Mouse (Mus musculus): ENCODE measurements around the gene Akap14. TPM values are rescaled to one million over a fixed set of nuclear protein-coding genes. Genes with fewer than 3 reads are reported as not detected.
"Not testable (repeated sequence)": the region's sequence is repeated elsewhere in the genome, so short reads cannot be mapped to it uniquely, and the experiment has no call there.

Akap14 gene
- total and polyA plus RNA-seq, 3 experiments, result 0.08 TPM; not detected in 2

- Histone ChIP-seq H3K79me2 (ENCODE audit: control insufficient read depth, insufficient read depth, low read length, poor library complexity) (no peaks in the 10 kb centered on the region), H3K36me3 (ENCODE audit: control insufficient read depth in 1 of 2, insufficient read depth in 2 of 2, low read length in 2 of 2) (peaks cover 0 to 6% of the 10 kb centered on the region in 2 experiments; a peak in 2 of 4 replicates)
- peak; percentile 68 for DNase-seq (ENCODE audit: low read depth, low spot score)
These were observed 23.7 kb downstream of the Akap14 start for GRCm38 (mm10) chrX:37144954-37145353.

GRCm38 (mm10) chrX:37144498-37144897 lies 24.1 kb downstream of the Akap14 start:
- not testable (repeated sequence) for H3K27me3 ChIP-seq (ENCODE audit: control insufficient read depth in 1 of 2, insufficient read depth in 2 of 2, low read length in 2 of 2); H3K79me2 ChIP-seq (ENCODE audit: control insufficient read depth, insufficient read depth, low read length, poor library complexity); H3K9me3 ChIP-seq (replicated peaks; ENCODE audit: insufficient read depth, low read length); H3K4me1 ChIP-seq (ENCODE audit: control insufficient read depth in 1 of 2, insufficient read depth in 2 of 2, low read length in 2 of 2); H3K36me3 ChIP-seq (ENCODE audit: control insufficient read depth in 1 of 2, insufficient read depth in 2 of 2, low read length in 2 of 2); H3K27ac ChIP-seq (ENCODE audit: control insufficient read depth, low read depth, low read length); H3K4me3 ChIP-seq (ENCODE audit: control insufficient read depth in 1 of 2, insufficient read depth in 1 of 2, low read depth in 2 of 2, low read length in 2 of 2); DNase-seq (ENCODE audit: low read depth, low spot score); H3K9ac ChIP-seq (ENCODE audit: control insufficient read depth, low read depth, low read length, poor library complexity, severe bottlenecking)

More at GRCm38 (mm10) chrX:37144954-37145353, 23.7 kb downstream of the Akap14 start:
- Histone ChIP-seq H3K9ac (ENCODE audit: control insufficient read depth, low read depth, low read length, poor library complexity, severe bottlenecking) (no peak overlapping the region), H3K4me3 (ENCODE audit: control insufficient read depth in 1 of 2, insufficient read depth in 1 of 2, low read depth in 2 of 2, low read length in 2 of 2) (no peak overlapping the region), H3K9me3 (replicated peaks; ENCODE audit: insufficient read depth, low read length) (no peaks in the 10 kb centered on the region), H3K27me3 (ENCODE audit: control insufficient read depth in 1 of 2, insufficient read depth in 2 of 2, low read length in 2 of 2) (no peaks in the 10 kb centered on the region), H3K4me1 (ENCODE audit: control insufficient read depth in 1 of 2, insufficient read depth in 2 of 2, low read length in 2 of 2) (no peaks in the 10 kb centered on the region), H3K27ac (ENCODE audit: control insufficient read depth, low read depth, low read length) (no peak overlapping the region)
- TF ChIP-seq GATA1 (IDR thresholded peaks at IDR 0.05; ENCODE audit: low read depth, low read length), result no peak
- peak; percentile 66; the same call in 1 of the 2 replicates for TF ChIP-seq MAFK (IDR thresholded peaks at IDR 0.05; ENCODE audit: borderline replicate concordance, low read depth, low read length)
- TF ChIP-seq MYC (IDR thresholded peaks at IDR 0.05; ENCODE audit: low read depth, low read length), result no peak
- TF ChIP-seq MEF2A (IDR thresholded peaks at IDR 0.05; ENCODE audit: extremely low read depth, insufficient replicate concordance, low read depth, low read length, poor library complexity, severe bottlenecking), result no peak
- TF ChIP-seq CTCF (IDR thresholded peaks at IDR 0.05 in 2 of 3, conservative IDR thresholded peaks at IDR 0.05 in 1 of 3; ENCODE audit: control insufficient read depth in 1 of 3, insufficient read depth in 1 of 3, low read depth in 2 of 3, low read length in 3 of 3, poor library complexity in 1 of 3, severe bottlenecking in 1 of 3), result peak in 2 of 3 experiments; percentile 24 to 48; a peak in 3 of 6 replicates
- TF ChIP-seq NELFE (IDR thresholded peaks at IDR 0.05; ENCODE audit: low read depth, low read length), result no peak
- no peak for TF ChIP-seq POLR2AphosphoS2 (IDR thresholded peaks at IDR 0.05; ENCODE audit: low read length)
- 0 out of 2 replicates have a peak, but pooled peaks have one; percentile 20 for TF ChIP-seq SMC3 (IDR thresholded peaks at IDR 0.05; ENCODE audit: low read depth, low read length)
- no peak for TF ChIP-seq POLR2AphosphoS5 (IDR thresholded peaks at IDR 0.05; ENCODE audit: borderline replicate concordance, low read depth, low read length)
- peak; percentile 28 for TF ChIP-seq RAD21 (IDR thresholded peaks at IDR 0.05; ENCODE audit: low read depth, low read length)
- no peak for TF ChIP-seq USF1 (IDR thresholded peaks at IDR 0.05; ENCODE audit: low read depth, low read length)
- TF ChIP-seq ETS1 (IDR thresholded peaks at IDR 0.05; ENCODE audit: low read depth, low read length), result no peak
- no peak for TF ChIP-seq USF2 (IDR thresholded peaks at IDR 0.05; ENCODE audit: borderline replicate concordance in 1 of 2, insufficient read depth in 1 of 2, low read depth in 1 of 2, low read length in 2 of 2)

- H3K36me3 ChIP-seq (ENCODE audit: control insufficient read depth in 1 of 2, insufficient read depth in 2 of 2, low read length in 2 of 2), result peaks cover 0 to 6% of the 10 kb centered on the region in 2 experiments; a peak in 1 of 4 replicates
These were observed 26.9 kb downstream of the Akap14 start for GRCm38 (mm10) chrX:37141732-37142131.

More at GRCm38 (mm10) chrX:37141732-37142131, 26.9 kb downstream of the Akap14 start:
- DNase-seq (ENCODE audit: low read depth, low spot score), result no peak
- TF ChIP-seq ZNF384 (IDR thresholded peaks at IDR 0.05; ENCODE audit: low read depth, low read length) (no peak), JUND (IDR thresholded peaks at IDR 0.05; ENCODE audit: low read depth, low read length) (no peak), MYB (IDR thresholded peaks at IDR 0.05; ENCODE audit: low read depth, low read length) (no peak)
- H3K27ac ChIP-seq (ENCODE audit: control insufficient read depth, low read depth, low read length), result no peak overlapping the region
- H3K9me3 ChIP-seq (replicated peaks; ENCODE audit: insufficient read depth, low read length), result no peaks in the 10 kb centered on the region
- H3K9ac ChIP-seq (ENCODE audit: control insufficient read depth, low read depth, low read length, poor library complexity, severe bottlenecking), result no peak overlapping the region
- H3K4me3 ChIP-seq (ENCODE audit: control insufficient read depth in 1 of 2, insufficient read depth in 1 of 2, low read depth in 2 of 2, low read length in 2 of 2), result no peak overlapping the region
- H3K79me2 ChIP-seq (ENCODE audit: control insufficient read depth, insufficient read depth, low read length, poor library complexity), result no peaks in the 10 kb centered on the region
- no peaks in the 10 kb centered on the region for H3K27me3 ChIP-seq (ENCODE audit: control insufficient read depth in 1 of 2, insufficient read depth in 2 of 2, low read length in 2 of 2)
- no peaks in the 10 kb centered on the region for H3K4me1 ChIP-seq (ENCODE audit: control insufficient read depth in 1 of 2, insufficient read depth in 2 of 2, low read length in 2 of 2)

Data from MEL (cell line).